Mouse (Mus musculus) liver, adult 2 months (tissue): ENCODE measurements around the gene Bbs9.

Source experiments
- CTCF ChIP-seq: fragments of 200-500 bp; IDR thresholded peaks from 2 replicates; pipeline ENCODE4 v1.5.1; 2011; ENCODE audit warnings: low read depth, low read length, control low read depth
- POLR2A ChIP-seq: fragments of 200-500 bp; IDR thresholded peaks from 2 replicates; pipeline ENCODE4 v1.6.1; 2011; ENCODE audit warnings: low read length, control low read depth; ENCODE audit not compliant: insufficient read depth; ENCODE audit errors: extremely low read depth

GRCm38 (mm10) chr9:22576426-22577139, 101.1 kb downstream of the Bbs9 start:
- TF ChIP-seq CTCF = no peak
- TF ChIP-seq POLR2A = no peak
